Mouse (Mus musculus) E14TG2a.4 (cell line): ENCODE results near the gene Osgin1.
A peak's percentile ranks its signal among the peaks of the same experiment; 100 is the strongest.

ENCODE experiments used
- H3K27me3 ChIP-seq: 2 replicates; pipeline ENCODE4 v1.6.1; 2014; ENCODE audit warnings: low read length, control low read depth; ENCODE audit not compliant: insufficient read depth
- H3K36me3 ChIP-seq: 2 replicates; pipeline ENCODE4 v1.6.1; 2014; ENCODE audit warnings: low read length, control low read depth; ENCODE audit not compliant: insufficient read depth
- H3K4me1 ChIP-seq: replicated peaks from 2 replicates; pipeline ENCODE4 v1.6.1; 2014; ENCODE audit warnings: low read depth, low read length, control low read depth
- H3K4me3 ChIP-seq: replicated peaks from 2 replicates; pipeline ENCODE4 v1.5.1; 2014; ENCODE audit warnings: mild to moderate bottlenecking, low read length
- H3K9me3 ChIP-seq: 2 replicates; pipeline ENCODE4 v1.6.1; 2014; ENCODE audit warnings: low read length, control low read depth
- CTCF ChIP-seq: conservative IDR thresholded peaks from 2 replicates; pipeline ENCODE4 v1.5.1; 2014; ENCODE audit warnings: low read length
- NANOG ChIP-seq: IDR thresholded peaks from 2 replicates; pipeline ENCODE4 v1.6.1; 2014; ENCODE audit warnings: borderline replicate concordance, low read length, mixed read lengths
- POU5F1 ChIP-seq: IDR thresholded peaks from 2 replicates; pipeline ENCODE4 v1.6.1; 2014; ENCODE audit warnings: low read length, borderline replicate concordance

Gene Osgin1

DNA sequence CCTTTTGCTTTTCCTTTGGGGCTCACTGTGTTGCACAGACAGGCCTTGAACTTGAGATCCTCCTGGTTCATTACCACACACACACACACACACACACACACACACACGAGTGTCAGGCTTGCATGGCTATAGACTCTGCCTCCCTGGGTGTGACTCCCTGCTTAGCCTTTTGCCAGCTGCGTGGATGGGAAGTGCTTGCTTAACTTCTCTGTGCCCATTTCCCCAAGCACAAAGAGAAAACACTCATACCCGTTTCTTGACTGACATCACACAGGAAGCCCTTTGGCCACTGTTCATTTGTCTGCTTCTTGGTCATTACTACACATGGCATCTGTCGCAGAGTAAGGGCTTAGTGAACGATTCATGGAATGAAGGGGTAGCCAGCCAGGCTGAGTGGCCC is 8.1 kb downstream of the Osgin1 start:
- Histone ChIP-seq H3K36me3 (no peaks in the 10 kb centered on the region), H3K4me3 (no peak overlapping the region), H3K9me3 (no peaks in the 10 kb centered on the region), H3K27me3 (peaks cover 44% of the 10 kb centered on the region), H3K4me1 (peaks cover 44% of the 10 kb centered on the region)
- TF ChIP-seq CTCF: no peak
- TF ChIP-seq POU5F1: no peak

DNA sequence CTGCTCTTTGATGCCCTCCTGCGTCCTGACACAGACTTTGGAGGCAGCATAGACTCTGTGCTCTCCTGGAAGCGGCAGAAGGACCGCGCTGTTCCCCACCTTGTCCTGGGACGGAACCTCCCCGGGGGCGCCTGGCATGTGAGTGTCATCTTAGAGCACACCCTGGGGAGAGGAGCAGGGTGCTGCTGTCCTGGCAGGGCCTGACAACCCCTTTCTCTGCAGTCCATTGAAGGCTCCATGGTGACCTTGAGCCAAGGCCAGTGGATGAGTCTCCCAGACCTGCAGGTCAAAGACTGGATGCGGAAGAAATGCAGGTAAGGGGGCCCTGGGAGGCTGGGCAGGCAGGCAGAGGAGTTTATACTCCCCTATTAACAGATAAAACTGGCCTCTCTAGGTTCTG is 9.0 kb downstream of the Osgin1 start:
- TF ChIP-seq POU5F1 (no peak), NANOG (no peak), CTCF (no peak)

DNA sequence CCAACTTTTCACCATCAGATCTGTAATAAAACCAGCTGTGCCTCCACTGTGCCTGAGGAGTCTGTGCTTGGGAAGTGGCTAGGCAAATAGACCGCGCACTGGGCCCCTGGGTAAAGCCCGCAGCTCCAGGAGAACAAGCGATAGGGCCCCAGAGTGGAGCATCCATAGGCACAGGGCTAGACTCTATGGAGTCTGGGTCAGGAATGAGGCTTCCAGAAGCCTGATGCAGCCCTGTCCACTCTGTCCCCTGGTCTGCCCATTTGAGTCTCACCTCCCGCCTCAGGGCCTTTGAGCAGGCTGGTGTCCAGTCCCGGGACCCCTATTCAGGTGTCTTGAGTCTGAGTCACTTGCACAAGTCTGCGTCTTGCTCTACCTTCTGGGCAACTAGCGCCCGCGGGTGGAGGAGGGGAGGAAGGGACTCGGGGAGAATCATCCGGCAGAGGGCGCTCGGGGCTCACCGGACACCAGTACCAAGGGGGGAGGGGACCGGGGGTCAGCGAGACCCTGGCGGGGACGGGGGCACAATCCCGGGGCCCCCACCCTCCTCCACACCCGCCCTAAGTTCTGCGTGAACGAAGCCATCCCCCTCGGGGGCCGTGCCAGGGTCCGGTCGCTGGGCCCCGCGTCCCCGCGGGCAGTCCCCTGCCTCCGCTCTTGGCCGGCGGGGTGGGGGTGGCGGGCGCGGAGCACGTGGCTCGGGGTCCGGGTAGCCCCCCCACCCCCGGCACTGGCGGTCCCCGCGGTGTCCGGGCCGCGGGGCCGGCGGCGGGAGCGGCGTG is 12.5 kb downstream of the Osgin1 start, which contains the start of gene Necab2:
Gene Necab2 (plus strand): TSS at position 509 of the 779 bp plus-strand sequence.
- peak within 1 kb of the TSS; percentile 83 for H3K4me3 ChIP-seq
- TF ChIP-seq NANOG (no peak), CTCF (peak; percentile 50)

More for the DNA sequence above, 9.0 kb downstream of the Osgin1 start:
- peaks cover 54% of the 10 kb centered on the region for H3K27me3 ChIP-seq
- H3K4me3 ChIP-seq: no peak overlapping the region
- no peaks in the 10 kb centered on the region for H3K36me3 ChIP-seq
- no peaks in the 10 kb centered on the region for H3K9me3 ChIP-seq
- H3K4me1 ChIP-seq: peaks cover 49% of the 10 kb centered on the region

DNA sequence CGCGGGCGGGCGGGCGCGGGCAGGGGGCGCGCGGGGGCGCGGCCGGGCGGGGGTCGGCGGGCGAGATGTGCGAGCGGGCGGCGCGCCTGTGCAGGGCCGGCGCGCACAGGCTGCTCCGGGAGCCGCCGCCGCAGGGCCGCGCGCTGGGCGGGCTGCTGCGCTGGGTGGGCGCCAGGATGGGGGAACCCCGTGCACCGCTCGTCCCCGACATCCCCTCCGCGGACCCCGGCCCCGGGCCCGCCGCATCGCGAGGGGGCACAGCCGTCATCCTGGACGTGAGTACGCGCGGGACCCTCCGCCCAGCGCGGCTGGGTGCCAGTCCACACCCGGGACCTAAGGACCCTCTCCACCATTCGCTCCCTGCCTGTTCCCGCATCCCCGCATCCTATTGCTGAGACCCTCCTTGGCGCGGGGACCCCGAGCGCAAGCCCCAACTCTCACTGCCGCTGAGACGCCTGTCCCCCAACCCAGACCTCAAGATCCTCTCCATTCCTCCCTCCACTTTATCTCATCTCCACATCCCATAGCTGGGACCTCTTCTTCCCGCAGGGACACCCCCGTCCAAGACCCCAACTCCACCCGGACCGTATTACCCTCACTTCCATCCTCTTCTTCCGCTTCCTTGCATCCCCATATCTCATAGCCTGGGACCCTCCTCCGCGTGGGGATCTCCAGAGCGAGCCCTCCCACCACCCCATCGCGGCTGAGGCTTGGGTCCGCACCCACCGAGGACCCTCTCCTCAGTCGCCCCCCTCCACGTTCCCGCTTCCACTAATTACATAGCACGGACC is 13.3 kb downstream of the Osgin1 start:
- peak overlapping the region; percentile 83 for H3K4me3 ChIP-seq
- no peaks in the 10 kb centered on the region for H3K9me3 ChIP-seq
- no peak for TF ChIP-seq CTCF
- peaks cover 38% of the 10 kb centered on the region for H3K4me1 ChIP-seq
- peaks cover 71% of the 10 kb centered on the region for H3K27me3 ChIP-seq
- H3K36me3 ChIP-seq: no peaks in the 10 kb centered on the region

More for the DNA sequence above, 12.5 kb downstream of the Osgin1 start, which contains the start of gene Necab2:
- Histone ChIP-seq H3K36me3 (no peaks in the 10 kb centered on the region), H3K9me3 (no peaks in the 10 kb centered on the region), H3K4me1 (peaks cover 43% of the 10 kb centered on the region), H3K27me3 (peaks cover 78% of the 10 kb centered on the region)

DNA sequence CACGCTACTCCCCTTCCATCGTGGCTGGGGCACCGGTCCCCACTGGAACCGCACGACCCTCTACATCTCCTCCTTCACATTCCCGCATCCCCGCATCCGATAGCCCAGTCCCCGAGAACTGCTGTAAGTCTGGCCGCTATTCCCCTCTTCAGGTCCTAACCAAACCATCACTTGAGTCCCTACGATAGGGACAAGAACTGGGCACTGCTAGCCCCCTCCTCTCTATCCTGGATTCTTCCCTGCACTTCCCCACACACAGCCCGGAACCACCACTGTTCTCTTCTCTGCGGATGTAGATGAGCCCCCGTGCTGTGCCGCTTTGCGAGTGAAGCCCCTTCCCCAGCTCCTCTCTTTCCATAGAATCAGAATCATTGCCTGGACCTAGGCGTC is 13.9 kb downstream of the Osgin1 start:
- Histone ChIP-seq H3K36me3 (no peaks in the 10 kb centered on the region), H3K4me1 (peaks cover 38% of the 10 kb centered on the region), H3K4me3 (peak overlapping the region; percentile 83), H3K27me3 (peaks cover 70% of the 10 kb centered on the region), H3K9me3 (no peaks in the 10 kb centered on the region)
- no peak for TF ChIP-seq POU5F1
- no peak for TF ChIP-seq CTCF
- TF ChIP-seq NANOG: no peak

DNA sequence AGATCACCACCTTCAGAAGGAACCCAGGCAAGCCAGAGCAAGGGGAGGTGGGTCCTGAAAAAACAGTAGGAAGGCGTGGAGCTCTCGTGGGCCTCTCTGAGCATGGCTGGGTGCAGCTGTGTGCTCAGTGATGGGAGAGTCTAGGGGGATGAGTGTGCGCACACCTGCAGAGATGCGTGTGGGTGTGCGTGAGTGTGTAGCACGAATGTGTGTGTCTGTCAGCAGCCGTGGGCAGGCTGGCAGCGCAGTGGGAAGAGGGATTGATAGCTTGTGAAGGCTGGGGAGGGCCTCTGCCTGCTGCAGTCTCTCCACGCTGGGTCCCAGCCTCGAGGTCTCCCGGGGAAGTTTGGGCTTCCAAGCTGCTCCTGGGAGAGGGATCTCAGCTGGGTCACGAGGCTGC is 15.7 kb downstream of the Osgin1 start:
- H3K27me3 ChIP-seq: peaks cover 59% of the 10 kb centered on the region
- no peaks in the 10 kb centered on the region for H3K9me3 ChIP-seq
- peaks cover 44% of the 10 kb centered on the region for H3K4me1 ChIP-seq
- no peak for TF ChIP-seq CTCF
- TF ChIP-seq NANOG: no peak
- no peak for TF ChIP-seq POU5F1
- H3K36me3 ChIP-seq: no peaks in the 10 kb centered on the region
- H3K4me3 ChIP-seq: no peak overlapping the region

DNA sequence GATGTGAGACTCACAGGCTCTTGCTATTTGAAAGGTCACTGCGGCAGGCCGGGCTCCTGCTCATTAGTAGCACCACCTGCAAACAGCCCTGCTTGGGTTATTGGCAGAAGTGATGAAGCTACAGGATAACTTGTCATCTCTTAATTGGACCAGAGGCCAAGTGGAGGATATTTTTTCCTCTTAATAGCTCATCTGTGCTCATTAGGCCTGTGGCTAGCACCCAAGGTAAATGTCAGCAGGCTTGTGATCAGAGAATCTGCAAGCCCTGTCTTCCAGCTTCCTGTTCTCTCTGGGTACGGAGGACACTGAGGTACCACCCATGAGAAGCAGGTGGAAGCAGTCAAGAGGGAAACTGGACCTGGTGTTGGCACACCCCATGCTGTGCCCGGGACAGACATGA is 17.2 kb downstream of the Osgin1 start:
- Histone ChIP-seq H3K4me3 (no peak overlapping the region), H3K4me1 (peaks cover 33% of the 10 kb centered on the region), H3K36me3 (no peaks in the 10 kb centered on the region), H3K9me3 (no peaks in the 10 kb centered on the region), H3K27me3 (peaks cover 45% of the 10 kb centered on the region)
- no peak for TF ChIP-seq POU5F1
- no peak for TF ChIP-seq NANOG
- no peak for TF ChIP-seq CTCF

DNA sequence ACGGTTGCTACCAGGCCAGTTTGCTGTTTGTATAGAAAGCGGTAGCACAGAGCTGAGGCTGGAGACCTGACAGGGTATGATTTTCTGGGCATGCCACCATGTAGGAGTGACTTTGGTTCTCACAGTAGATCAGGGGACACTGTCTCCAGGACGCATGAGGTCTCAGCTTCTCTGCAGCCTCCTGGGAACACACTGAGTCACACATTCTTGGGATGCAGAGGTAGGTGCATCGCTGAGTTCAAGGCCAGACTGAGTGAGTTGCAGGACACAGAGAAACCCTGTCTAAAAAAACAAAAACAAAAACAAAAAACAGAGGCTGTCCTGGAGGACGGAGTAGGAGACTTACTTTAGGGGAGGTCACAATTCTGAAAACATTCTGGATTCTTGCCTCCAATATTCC is 19.0 kb downstream of the Osgin1 start:
- Histone ChIP-seq H3K4me1 (peaks cover 22% of the 10 kb centered on the region), H3K4me3 (no peak overlapping the region), H3K36me3 (no peaks in the 10 kb centered on the region), H3K27me3 (peaks cover 33% of the 10 kb centered on the region), H3K9me3 (no peaks in the 10 kb centered on the region)
- TF ChIP-seq NANOG: no peak
- no peak for TF ChIP-seq POU5F1
- no peak for TF ChIP-seq CTCF
